Mouse (Mus musculus): ENCODE measurements around the gene Lrrc27. TPM values are rescaled to one million over a fixed set of nuclear protein-coding genes. Genes with fewer than 3 reads are reported as not detected.

The Lrrc27 gene
- polyA plus RNA-seq, 1 experiment from 2014 or later, result 0.52 TPM

DNA sequence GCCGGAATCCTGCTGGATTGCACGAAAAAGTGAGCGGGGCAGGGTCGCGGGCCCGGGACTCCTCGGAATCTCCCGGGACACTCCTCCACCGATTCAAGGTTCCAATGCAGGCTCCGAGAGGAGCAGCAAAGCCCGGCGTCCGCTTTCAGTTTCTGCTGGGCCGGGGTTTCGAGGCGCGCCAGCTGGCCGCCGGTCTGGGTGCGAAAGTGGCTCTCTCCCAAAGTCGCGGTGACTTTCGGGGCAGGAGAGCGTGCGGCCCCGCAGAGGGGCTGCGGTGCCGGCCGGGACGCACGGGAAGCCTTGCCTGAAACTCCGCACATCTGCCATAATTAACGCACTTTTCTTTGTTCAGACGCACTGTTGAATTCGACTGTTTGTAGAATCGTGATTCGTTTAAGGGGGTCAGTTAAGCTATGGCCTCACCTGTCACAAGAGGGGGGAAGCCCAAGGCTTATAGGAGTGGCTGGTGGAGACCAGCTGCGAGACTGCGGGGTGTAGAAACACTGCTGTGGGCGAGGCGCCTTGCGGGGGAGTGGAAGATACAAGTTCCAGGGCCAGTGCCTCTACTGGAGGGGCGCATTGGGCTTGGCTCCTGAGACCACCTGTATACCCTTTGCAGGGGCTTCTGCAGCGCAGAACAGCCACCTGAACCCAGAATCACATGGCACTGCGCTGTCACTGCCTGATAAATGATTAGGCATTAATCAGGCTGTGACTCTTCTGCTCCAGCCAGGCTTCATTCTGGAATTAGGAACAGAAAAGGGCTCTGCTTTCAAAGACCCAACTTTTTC is 36.0 kb downstream of the Lrrc27 start:
- H3K27me3 ChIP-seq (replicated peaks), result peaks cover 55% of the 10 kb centered on the region
- peak overlapping the region; percentile 64 for H3K9ac ChIP-seq
- no peak for ATAC-seq
- H3K36me3 ChIP-seq, result no peaks in the 10 kb centered on the region
- 3% methylated on average over 45 of the region's 45 CpGs for WGBS (ENCODE audit: insufficient replicate concordance)
- peak overlapping the region; percentile 64 for H3K4me3 ChIP-seq
- H3K4me2 ChIP-seq, result peak overlapping the region; percentile 82
- no peaks in the 10 kb centered on the region for H3K9me3 ChIP-seq (replicated peaks)
- 0 out of 2 replicates have a peak overlapping the region, but pooled peaks have one; percentile 59 for H3K27ac ChIP-seq
- H3K4me1 ChIP-seq, result peaks cover 72% of the 10 kb centered on the region

DNA sequence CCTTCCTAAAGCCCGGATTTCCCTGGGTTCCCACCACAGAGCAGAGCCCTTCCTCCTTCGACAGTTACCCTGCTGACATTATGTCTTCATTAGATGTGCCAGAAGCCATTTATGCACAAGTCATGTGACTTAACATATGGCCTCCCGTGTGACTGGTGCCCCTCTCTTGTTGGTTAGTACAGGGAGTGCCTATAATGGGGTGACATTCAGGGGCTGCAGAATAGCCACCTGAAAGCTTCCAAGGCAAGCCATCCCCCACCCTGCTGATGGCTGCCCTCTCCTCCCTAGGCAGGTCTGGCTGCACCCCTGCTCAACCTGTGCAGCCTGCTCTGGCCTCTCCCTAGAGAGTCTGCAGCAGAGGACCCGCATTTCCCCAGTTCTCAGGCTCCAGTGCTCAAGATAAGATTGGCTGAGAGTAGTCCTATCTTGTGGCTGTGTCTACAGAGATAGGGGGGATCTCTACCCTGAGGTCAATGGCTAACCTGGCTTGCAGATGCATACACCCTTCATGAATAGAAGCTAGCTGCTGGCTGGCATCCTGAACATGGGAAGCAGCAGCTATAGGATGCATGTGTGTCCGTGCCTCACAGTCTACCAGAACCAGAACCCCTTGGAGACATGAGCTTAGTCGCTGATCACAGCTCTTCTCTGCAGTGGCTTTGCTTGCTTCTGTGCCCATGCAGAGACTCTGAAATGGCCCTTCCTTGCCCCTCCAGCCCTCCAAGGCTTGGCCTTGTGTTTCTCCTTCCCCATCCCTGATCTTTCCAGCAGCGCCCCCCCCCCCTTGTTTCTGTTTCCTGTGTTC is 36.8 kb downstream of the Lrrc27 start:
- Histone ChIP-seq H3K27ac (no peak overlapping the region), H3K9ac (no peak overlapping the region), H3K4me2 (peak overlapping the region; percentile 82), H3K4me3 (peak overlapping the region; percentile 64; the same call in 1 of the 2 replicates), H3K4me1 (peaks cover 72% of the 10 kb centered on the region), H3K36me3 (peaks cover under 1% of the 10 kb centered on the region; the same call in 1 of the 2 replicates), H3K9me3 (replicated peaks) (no peaks in the 10 kb centered on the region), H3K27me3 (replicated peaks) (peaks cover 50% of the 10 kb centered on the region)
- peak; percentile 43 for ATAC-seq
- 29% methylated on average over 7 of the region's 7 CpGs for WGBS (ENCODE audit: insufficient replicate concordance)

DNA sequence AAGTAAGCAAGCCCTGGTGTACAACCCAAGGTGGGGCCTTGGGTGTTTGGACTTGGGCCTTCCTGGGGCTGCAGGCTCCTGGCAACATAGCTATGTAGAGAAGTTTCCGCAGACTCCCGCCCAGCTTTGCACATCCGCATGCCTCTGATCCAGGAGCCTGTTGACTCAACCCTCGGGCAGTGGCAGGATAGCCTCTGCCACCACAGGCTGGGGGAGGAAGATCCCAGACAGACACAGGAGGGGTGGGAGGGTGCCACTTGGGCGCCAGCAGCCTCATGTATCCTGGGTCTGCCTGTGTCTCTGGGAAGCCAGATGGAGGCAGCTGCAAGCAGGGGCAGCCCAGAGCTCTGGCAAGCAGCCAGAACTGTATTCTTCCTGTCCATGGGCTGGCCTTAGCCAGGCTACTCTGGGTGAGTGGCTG is 39.1 kb downstream of the Lrrc27 start:
- no peak overlapping the region for H3K27ac ChIP-seq
- WGBS (ENCODE audit: insufficient replicate concordance), result 59% methylated on average over 5 of the region's 5 CpGs
- peaks cover 41% of the 10 kb centered on the region for H3K27me3 ChIP-seq (replicated peaks)
- H3K4me2 ChIP-seq, result no peak overlapping the region
- peaks cover 18% of the 10 kb centered on the region for H3K36me3 ChIP-seq
- no peak for ATAC-seq
- H3K9ac ChIP-seq, result no peak overlapping the region
- peaks cover 67% of the 10 kb centered on the region for H3K4me1 ChIP-seq
- no peak overlapping the region for H3K4me3 ChIP-seq
- no peaks in the 10 kb centered on the region for H3K9me3 ChIP-seq (replicated peaks)

DNA sequence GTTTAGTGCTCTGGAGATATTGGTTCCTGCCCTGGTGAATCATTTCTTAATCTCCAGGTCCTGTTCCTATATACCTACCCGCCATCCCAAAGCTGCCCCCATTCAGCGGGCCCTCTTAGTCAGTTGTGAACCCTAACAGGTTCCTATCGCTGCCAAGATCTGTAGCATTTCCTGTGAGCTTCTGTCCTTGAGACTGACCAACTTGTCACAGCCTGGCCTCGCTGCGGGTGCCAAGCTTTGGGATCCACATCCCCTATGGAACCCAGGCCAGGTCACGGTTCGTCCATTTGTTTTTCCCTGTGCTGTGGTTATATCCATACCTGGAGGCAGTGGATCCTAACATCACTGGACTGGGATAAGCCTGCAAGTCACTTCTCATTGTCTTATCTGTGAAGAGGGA is 39.8 kb downstream of the Lrrc27 start:
- Histone ChIP-seq H3K4me3 (no peak overlapping the region), H3K27me3 (replicated peaks) (peaks cover 34% of the 10 kb centered on the region), H3K9ac (no peak overlapping the region), H3K27ac (no peak overlapping the region), H3K4me1 (peaks cover 60% of the 10 kb centered on the region), H3K9me3 (replicated peaks) (no peaks in the 10 kb centered on the region), H3K4me2 (no peak overlapping the region), H3K36me3 (peaks cover 18% of the 10 kb centered on the region)
- 55% methylated on average over 7 of the region's 7 CpGs for WGBS (ENCODE audit: insufficient replicate concordance)
- ATAC-seq, result no peak

DNA sequence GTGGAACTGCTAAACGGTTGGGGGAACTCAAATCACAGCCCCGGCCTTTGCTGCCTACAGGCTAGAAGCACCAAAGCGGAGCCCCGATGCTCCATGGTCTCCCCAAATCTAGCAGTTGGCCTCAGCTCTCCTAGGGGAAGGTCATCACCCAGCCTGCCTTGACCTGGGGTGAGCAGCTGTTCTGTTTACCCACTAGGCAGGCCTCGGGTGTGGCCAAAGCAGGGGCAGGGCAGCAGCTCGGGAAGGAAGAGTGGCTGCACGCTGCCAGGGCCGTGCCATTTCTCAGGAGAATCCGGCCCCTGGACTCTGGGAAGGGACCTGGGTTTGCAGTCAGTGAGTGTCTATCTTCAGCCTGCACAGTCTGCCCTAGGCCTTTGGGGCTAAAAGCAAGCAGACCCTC is 40.2 kb downstream of the Lrrc27 start:
- Histone ChIP-seq H3K27ac (no peak overlapping the region), H3K27me3 (replicated peaks) (peaks cover 30% of the 10 kb centered on the region), H3K36me3 (peaks cover 18% of the 10 kb centered on the region), H3K4me1 (peaks cover 56% of the 10 kb centered on the region), H3K9ac (no peak overlapping the region), H3K4me2 (no peak overlapping the region), H3K9me3 (replicated peaks) (no peaks in the 10 kb centered on the region), H3K4me3 (no peak overlapping the region)
- ATAC-seq, result no peak
- WGBS (ENCODE audit: insufficient replicate concordance), result 40% methylated on average over 9 of the region's 9 CpGs

DNA sequence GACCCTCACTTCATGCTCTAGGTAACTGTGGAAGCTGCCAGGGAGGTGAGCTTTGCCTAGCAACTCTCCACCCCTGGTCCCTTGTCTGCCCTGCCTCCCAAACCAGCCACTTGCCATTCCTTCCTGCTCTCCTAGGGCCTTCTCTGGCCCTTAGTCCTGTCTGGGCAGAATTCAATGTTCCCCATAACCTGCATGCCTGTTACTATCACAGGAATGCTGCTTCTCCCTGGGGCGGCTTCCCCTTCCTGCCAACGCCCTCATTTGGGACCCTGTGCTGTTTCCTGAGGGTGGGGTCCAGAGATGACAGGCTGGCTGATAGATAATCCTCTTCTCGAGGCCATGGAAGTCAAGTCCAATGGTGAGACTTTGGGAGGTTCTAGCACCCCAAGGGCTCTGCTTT is 40.7 kb downstream of the Lrrc27 start:
- H3K4me1 ChIP-seq, result peaks cover 52% of the 10 kb centered on the region
- H3K36me3 ChIP-seq, result peaks cover 18% of the 10 kb centered on the region
- H3K9me3 ChIP-seq (replicated peaks), result no peaks in the 10 kb centered on the region
- H3K27ac ChIP-seq, result no peak overlapping the region
- no peak overlapping the region for H3K9ac ChIP-seq
- H3K4me3 ChIP-seq, result no peak overlapping the region
- H3K4me2 ChIP-seq, result no peak overlapping the region
- H3K27me3 ChIP-seq (replicated peaks), result peaks cover 25% of the 10 kb centered on the region
- no peak for ATAC-seq
- WGBS (ENCODE audit: insufficient replicate concordance), result 15% methylated on average over 3 of the region's 3 CpGs

DNA sequence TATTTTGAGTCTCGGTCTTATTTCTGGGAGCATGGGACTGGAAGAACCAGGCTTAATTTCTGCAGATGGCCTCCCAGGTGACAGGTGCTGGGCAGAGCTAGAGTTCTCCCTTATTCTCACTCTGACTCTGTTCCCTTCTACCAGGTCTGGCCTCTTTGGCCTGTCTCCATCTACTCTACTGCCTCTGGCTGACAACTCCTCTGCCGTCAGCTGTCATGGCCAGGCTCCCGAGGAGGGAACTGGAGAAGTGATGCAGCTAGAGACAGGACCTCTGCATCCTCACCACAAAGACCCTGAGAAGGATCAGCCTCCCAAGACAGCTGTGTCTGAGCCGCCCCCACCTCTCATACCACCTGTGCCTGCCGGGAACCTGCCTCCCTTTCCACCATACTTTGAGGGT is 41.8 kb downstream of the Lrrc27 start:
- Histone ChIP-seq H3K9me3 (replicated peaks) (no peaks in the 10 kb centered on the region), H3K27me3 (replicated peaks) (peaks cover 13% of the 10 kb centered on the region), H3K27ac (no peak overlapping the region), H3K4me2 (no peak overlapping the region), H3K4me3 (no peak overlapping the region), H3K4me1 (peaks cover 41% of the 10 kb centered on the region), H3K36me3 (peaks cover 18% of the 10 kb centered on the region), H3K9ac (no peak overlapping the region)
- no peak for ATAC-seq
- 65% methylated on average over 5 of the region's 5 CpGs for WGBS (ENCODE audit: insufficient replicate concordance)

DNA sequence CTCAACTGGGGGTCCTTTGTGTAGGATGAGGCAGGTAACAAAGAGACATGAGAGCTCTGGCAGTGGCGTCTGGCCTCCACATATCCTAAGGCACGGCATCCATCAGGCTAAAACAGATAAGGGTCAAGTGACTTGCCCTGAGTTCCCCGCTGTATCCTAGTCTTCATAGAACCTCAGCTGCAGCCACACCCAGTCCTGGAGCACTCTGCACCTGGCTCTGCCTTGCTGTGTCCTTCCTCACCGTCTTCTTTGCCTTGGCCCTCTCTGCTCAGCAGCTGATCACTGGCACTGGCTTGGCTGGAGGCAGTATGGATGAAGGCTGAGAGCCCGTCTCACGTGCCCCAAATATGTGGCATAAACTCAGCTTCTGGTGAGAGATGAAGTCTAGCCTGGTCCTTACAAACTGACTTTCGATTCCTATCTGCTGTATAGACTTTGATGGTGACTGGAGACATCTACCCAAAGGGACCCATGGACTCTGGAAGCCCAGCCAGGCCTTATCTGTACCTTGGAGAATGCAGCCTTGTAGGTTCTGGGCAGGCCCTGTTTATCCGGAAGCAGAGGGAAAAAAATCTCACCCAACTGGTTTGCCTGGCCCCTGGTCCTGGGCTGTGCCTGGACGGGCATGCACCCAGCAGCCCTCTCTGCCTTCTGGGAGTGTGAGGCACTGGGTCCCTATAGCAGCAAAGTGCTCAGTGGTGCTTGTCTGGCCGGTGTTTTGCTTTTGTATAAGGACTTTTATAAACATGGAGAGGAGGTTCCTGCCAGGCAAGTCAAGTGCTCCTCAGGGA is 45.2 kb downstream of the Lrrc27 start:
- 58% methylated on average over 10 of the region's 10 CpGs for WGBS (ENCODE audit: insufficient replicate concordance)
- H3K9me3 ChIP-seq (replicated peaks), result no peaks in the 10 kb centered on the region
- peaks cover 9% of the 10 kb centered on the region for H3K4me1 ChIP-seq
- H3K4me2 ChIP-seq, result no peak overlapping the region
- no peak for ATAC-seq
- no peak overlapping the region for H3K4me3 ChIP-seq
- H3K27me3 ChIP-seq (replicated peaks), result no peaks in the 10 kb centered on the region
- H3K27ac ChIP-seq, result no peak overlapping the region
- H3K9ac ChIP-seq, result no peak overlapping the region
- peaks cover 24% of the 10 kb centered on the region for H3K36me3 ChIP-seq

DNA sequence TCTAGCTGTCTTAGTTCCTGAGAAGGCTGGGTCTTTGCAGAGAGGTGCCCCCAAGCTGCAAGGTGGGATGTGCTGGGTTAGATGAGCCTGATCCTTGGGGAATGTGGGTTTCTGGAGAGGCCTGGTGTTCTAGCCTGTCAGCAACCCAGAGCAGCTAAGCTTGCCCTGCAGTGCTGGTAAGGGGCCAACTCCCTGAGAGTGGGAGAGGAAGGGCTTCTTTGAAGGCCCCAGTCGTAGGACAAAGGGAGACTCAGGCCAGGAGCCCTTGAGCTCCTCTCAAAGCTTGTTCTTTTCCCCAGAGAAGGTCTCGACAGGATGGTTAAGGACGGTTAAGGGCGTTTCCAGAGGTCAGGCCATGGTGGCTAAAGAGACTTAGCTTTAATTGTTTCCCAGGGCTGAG is 51.5 kb downstream of the Lrrc27 start:
- ATAC-seq, result no peak
- Histone ChIP-seq H3K4me2 (no peak overlapping the region), H3K4me3 (no peak overlapping the region), H3K4me1 (no peaks in the 10 kb centered on the region), H3K27me3 (replicated peaks) (no peaks in the 10 kb centered on the region), H3K36me3 (peaks cover 9% of the 10 kb centered on the region; the same call in 1 of the 2 replicates), H3K27ac (no peak overlapping the region), H3K9ac (no peak overlapping the region), H3K9me3 (replicated peaks) (no peaks in the 10 kb centered on the region)
- WGBS (ENCODE audit: insufficient replicate concordance), result 63% methylated on average over 4 of the region's 4 CpGs

DNA sequence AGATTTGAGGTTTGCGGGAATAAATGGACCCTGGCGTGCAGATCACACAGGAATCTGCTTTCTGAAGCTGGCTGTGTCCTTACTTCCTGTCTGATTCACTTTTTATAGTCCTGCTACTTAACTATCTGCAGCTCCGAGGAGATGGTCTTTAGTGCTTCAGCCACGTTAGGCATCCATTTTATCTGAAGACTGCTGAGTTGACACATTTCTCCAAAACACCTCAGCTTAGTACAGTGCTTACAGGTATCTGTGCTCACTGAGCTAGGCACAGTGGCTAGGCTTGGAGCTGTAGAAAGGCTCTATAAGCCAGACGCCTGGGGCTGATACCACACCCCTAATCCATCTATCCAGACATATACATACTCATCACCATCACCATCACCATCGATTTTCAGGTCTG is 52.8 kb downstream of the Lrrc27 start:
- Histone ChIP-seq H3K4me2 (no peak overlapping the region), H3K4me3 (no peak overlapping the region), H3K36me3 (peaks cover 4% of the 10 kb centered on the region; the same call in 1 of the 2 replicates), H3K4me1 (no peaks in the 10 kb centered on the region), H3K27me3 (replicated peaks) (no peaks in the 10 kb centered on the region), H3K27ac (no peak overlapping the region), H3K9ac (no peak overlapping the region), H3K9me3 (replicated peaks) (no peaks in the 10 kb centered on the region)
- WGBS (ENCODE audit: insufficient replicate concordance), result 63% methylated on average over 6 of the region's 6 CpGs
- no peak for ATAC-seq

DNA sequence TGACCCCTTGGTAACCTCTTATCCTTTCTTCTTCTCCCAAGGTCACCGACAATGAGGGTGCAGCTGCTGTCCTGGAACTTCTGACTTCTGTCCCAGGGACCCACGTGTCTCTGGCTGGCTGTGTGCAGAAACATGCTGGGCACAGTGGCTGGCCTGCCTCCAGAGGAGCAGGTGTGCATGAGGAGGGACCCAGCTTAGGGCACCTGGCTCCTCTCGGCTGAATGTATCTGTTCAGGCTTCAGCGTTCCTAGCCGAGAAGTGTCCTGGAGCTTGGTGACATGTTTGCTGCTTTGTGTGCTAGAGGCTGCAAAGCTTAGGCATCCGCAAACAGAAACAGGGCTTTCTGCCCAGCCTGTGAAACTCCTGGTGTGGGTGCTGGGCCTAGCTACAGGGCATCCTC is 53.6 kb downstream of the Lrrc27 start:
- H3K36me3 ChIP-seq, result peaks cover 2% of the 10 kb centered on the region; the same call in 1 of the 2 replicates
- no peak overlapping the region for H3K4me2 ChIP-seq
- WGBS (ENCODE audit: insufficient replicate concordance), result 65% methylated on average over 6 of the region's 6 CpGs
- ATAC-seq, result no peak
- no peaks in the 10 kb centered on the region for H3K4me1 ChIP-seq
- no peaks in the 10 kb centered on the region for H3K27me3 ChIP-seq (replicated peaks)
- H3K4me3 ChIP-seq, result no peak overlapping the region
- H3K27ac ChIP-seq, result no peak overlapping the region
- H3K9ac ChIP-seq, result no peak overlapping the region
- no peaks in the 10 kb centered on the region for H3K9me3 ChIP-seq (replicated peaks)

Data from liver, embryonic 12.5 days (tissue).